Mouse (Mus musculus): ENCODE data around the gene Cryzl2.

GRCm38 (mm10) chr1:157507814-157508213, 49.4 kb downstream of the Cryzl2 start:
- TF ChIP-seq CTCF (conservative IDR thresholded peaks at IDR 0.05; ENCODE audit: insufficient read depth, insufficient read length, low read depth, low read length) (no peak), POLR2A (IDR thresholded peaks at IDR 0.05; ENCODE audit: low read depth, low read length) (no peak)

Data from kidney, adult 2 months (tissue).